Mouse (Mus musculus): ENCODE results near the gene Vwa3b. TPM values are rescaled to one million over a fixed set of nuclear protein-coding genes. Genes with fewer than 3 reads are reported as not detected.

Vwa3b gene
- polyA plus RNA-seq, 1 experiment from 2014 or later, result not detected

GRCm38 (mm10) chr1:37081376-37082214 lies 55.2 kb downstream of the Vwa3b start:
- Histone ChIP-seq H3K9me3 (no peaks in the 10 kb centered on the region), H3K27me3 (ENCODE audit: insufficient read depth, poor library complexity, severe bottlenecking) (no peaks in the 10 kb centered on the region), H3K36me3 (no peaks in the 10 kb centered on the region), H3K4me3 (no peak overlapping the region), H3K4me1 (no peaks in the 10 kb centered on the region), H3K27ac (no peak overlapping the region)
- 74% methylated on average over 12 of the region's 12 CpGs for WGBS
- no peak for DNase-seq (ENCODE audit: low spot score)

- Histone ChIP-seq H3K9me3 (no peaks in the 10 kb centered on the region), H3K27me3 (ENCODE audit: insufficient read depth, poor library complexity, severe bottlenecking) (no peaks in the 10 kb centered on the region), H3K27ac (no peak overlapping the region), H3K36me3 (no peaks in the 10 kb centered on the region), H3K4me1 (no peaks in the 10 kb centered on the region), H3K4me3 (no peak overlapping the region)
- DNase-seq (ENCODE audit: low spot score), result no peak
- 71% methylated on average over 2 of the region's 2 CpGs for WGBS
These were observed 55.7 kb downstream of the Vwa3b start for GRCm38 (mm10) chr1:37082215-37082464.

GRCm38 (mm10) chr1:37084075-37084474 lies 57.7 kb downstream of the Vwa3b start:
- WGBS, result 75% methylated on average over 2 of the region's 2 CpGs
- H3K27ac ChIP-seq, result no peak overlapping the region
- H3K4me1 ChIP-seq, result peaks cover 6% of the 10 kb centered on the region
- H3K27me3 ChIP-seq (ENCODE audit: insufficient read depth, poor library complexity, severe bottlenecking), result no peaks in the 10 kb centered on the region
- H3K9me3 ChIP-seq, result no peaks in the 10 kb centered on the region
- H3K4me3 ChIP-seq, result no peak overlapping the region
- H3K36me3 ChIP-seq, result no peaks in the 10 kb centered on the region
- DNase-seq (ENCODE audit: low spot score), result no peak

- no peaks in the 10 kb centered on the region for H3K9me3 ChIP-seq
- H3K4me3 ChIP-seq, result no peak overlapping the region
- no peak overlapping the region for H3K27ac ChIP-seq
- WGBS, result 56% methylated on average over 7 of the region's 7 CpGs
- DNase-seq (ENCODE audit: low spot score), result no peak
- H3K4me1 ChIP-seq, result peaks cover 6% of the 10 kb centered on the region
- H3K27me3 ChIP-seq (ENCODE audit: insufficient read depth, poor library complexity, severe bottlenecking), result no peaks in the 10 kb centered on the region
- H3K36me3 ChIP-seq, result no peaks in the 10 kb centered on the region
These were observed 58.8 kb downstream of the Vwa3b start for GRCm38 (mm10) chr1:37085171-37085570.

DNA sequence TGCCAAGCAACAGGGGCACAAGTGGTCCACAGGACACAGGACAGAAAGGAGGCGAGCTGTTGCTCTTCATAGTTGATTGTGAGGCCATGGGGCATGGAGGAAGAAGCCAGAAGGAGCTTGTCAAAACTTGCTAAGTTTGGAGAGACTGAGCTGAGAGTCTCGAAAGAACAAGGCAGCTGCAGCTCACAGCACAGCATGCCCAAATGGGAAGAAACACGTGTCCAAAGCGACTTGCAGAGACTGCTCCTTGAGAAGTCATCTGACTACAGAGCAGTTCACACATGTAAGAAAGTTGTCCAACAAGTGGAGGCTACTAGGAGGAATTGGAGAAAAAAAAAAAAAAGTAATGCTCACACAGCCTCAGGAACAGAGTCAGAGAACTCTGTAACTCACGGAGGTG lies 62.8 kb downstream of the Vwa3b start:
- no peak overlapping the region for H3K27ac ChIP-seq
- H3K27me3 ChIP-seq (ENCODE audit: insufficient read depth, poor library complexity, severe bottlenecking), result no peaks in the 10 kb centered on the region
- H3K36me3 ChIP-seq, result no peaks in the 10 kb centered on the region
- no peak for DNase-seq (ENCODE audit: low spot score)
- no peak overlapping the region for H3K4me3 ChIP-seq
- H3K9me3 ChIP-seq, result 0 out of 2 replicates have a peak, but pooled peaks cover 1% of the 10 kb centered on the region
- peaks cover 6% of the 10 kb centered on the region for H3K4me1 ChIP-seq
- 75% methylated on average over 5 of the region's 5 CpGs for WGBS

GRCm38 (mm10) chr1:37097382-37098093 lies 71.1 kb downstream of the Vwa3b start:
- H3K9me3 ChIP-seq, result 0 out of 2 replicates have a peak, but pooled peaks cover 3% of the 10 kb centered on the region
- no peak overlapping the region for H3K27ac ChIP-seq
- no peak for DNase-seq (ENCODE audit: low spot score)
- no peaks in the 10 kb centered on the region for H3K4me1 ChIP-seq
- 71% methylated on average over 17 of the region's 17 CpGs for WGBS
- H3K4me3 ChIP-seq, result no peak overlapping the region
- no peaks in the 10 kb centered on the region for H3K36me3 ChIP-seq
- H3K27me3 ChIP-seq (ENCODE audit: insufficient read depth, poor library complexity, severe bottlenecking), result no peaks in the 10 kb centered on the region

DNA sequence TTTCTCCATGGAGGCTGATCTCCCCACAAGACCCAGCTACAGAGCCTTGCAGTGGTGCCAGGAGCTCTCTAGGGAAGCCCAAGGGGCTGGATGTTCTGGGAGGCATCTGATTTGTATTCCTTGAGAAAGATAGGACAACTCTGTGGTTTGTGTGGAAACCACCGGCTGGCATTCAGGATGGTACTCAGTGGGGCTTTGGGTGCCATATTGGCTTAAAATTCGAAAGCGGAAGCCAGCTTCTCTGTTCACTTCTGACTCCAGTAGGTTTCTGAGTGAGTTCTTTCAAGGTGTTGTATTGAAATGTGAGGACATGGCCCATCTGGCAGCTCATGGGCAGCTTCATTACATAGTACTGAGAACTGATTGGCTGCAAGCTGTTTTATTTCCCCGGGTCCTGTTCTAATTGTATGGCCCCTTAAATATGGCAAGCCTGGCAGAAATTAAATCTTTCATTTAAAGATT lies 71.7 kb downstream of the Vwa3b start:
- Histone ChIP-seq H3K36me3 (no peaks in the 10 kb centered on the region), H3K4me3 (no peak overlapping the region), H3K27me3 (ENCODE audit: insufficient read depth, poor library complexity, severe bottlenecking) (no peaks in the 10 kb centered on the region), H3K27ac (no peak overlapping the region), H3K4me1 (no peaks in the 10 kb centered on the region), H3K9me3 (0 out of 2 replicates have a peak, but pooled peaks cover 3% of the 10 kb centered on the region)
- WGBS, result 93% methylated on average over 4 of the region's 4 CpGs
- no peak for DNase-seq (ENCODE audit: low spot score)

GRCm38 (mm10) chr1:37100361-37100760 lies 74.0 kb downstream of the Vwa3b start:
- no peaks in the 10 kb centered on the region for H3K27me3 ChIP-seq (ENCODE audit: insufficient read depth, poor library complexity, severe bottlenecking)
- H3K4me1 ChIP-seq, result no peaks in the 10 kb centered on the region
- H3K27ac ChIP-seq, result no peak overlapping the region
- no peaks in the 10 kb centered on the region for H3K9me3 ChIP-seq
- WGBS, result 87% methylated on average over 6 of the region's 6 CpGs
- H3K4me3 ChIP-seq, result no peak overlapping the region
- no peak for DNase-seq (ENCODE audit: low spot score)
- no peaks in the 10 kb centered on the region for H3K36me3 ChIP-seq

- Histone ChIP-seq H3K27ac (no peak overlapping the region), H3K27me3 (ENCODE audit: insufficient read depth, poor library complexity, severe bottlenecking) (no peaks in the 10 kb centered on the region), H3K9me3 (no peaks in the 10 kb centered on the region), H3K4me3 (no peak overlapping the region), H3K4me1 (no peaks in the 10 kb centered on the region), H3K36me3 (no peaks in the 10 kb centered on the region)
- DNase-seq (ENCODE audit: low spot score), result no peak
- WGBS, result 86% methylated on average over 8 of the region's 8 CpGs
These were observed 74.6 kb downstream of the Vwa3b start for GRCm38 (mm10) chr1:37101016-37101415.

DNA sequence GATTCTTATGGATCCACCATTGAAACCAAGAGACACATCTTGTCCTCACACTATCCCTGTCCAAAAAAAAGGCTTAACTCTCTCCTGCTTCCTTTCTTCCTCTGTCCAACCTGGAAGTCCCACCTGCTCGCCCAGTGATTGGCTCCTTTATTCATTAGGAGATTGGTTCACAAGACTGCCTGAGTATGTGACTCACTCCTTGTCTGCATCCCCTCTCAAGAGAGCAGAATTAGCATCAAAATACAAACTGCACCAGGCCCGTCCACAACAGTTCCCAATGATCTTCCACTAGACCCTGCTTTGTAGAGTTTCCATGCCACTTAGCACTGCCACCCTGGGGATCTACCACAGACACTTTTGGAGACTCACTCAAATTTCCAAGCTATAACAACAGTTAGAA lies 75.3 kb downstream of the Vwa3b start:
- Histone ChIP-seq H3K27ac (no peak overlapping the region), H3K4me1 (peaks cover 5% of the 10 kb centered on the region; the same call in 1 of the 2 replicates), H3K36me3 (no peaks in the 10 kb centered on the region), H3K27me3 (ENCODE audit: insufficient read depth, poor library complexity, severe bottlenecking) (no peaks in the 10 kb centered on the region), H3K4me3 (no peak overlapping the region), H3K9me3 (no peaks in the 10 kb centered on the region)
- no peak for DNase-seq (ENCODE audit: low spot score)
- WGBS, result 61% methylated on average over 2 of the region's 2 CpGs

GRCm38 (mm10) chr1:37105194-37105593 lies 78.8 kb downstream of the Vwa3b start:
- WGBS, result 76% methylated on average over 3 of the region's 3 CpGs
- no peak for DNase-seq (ENCODE audit: low spot score)
- Histone ChIP-seq H3K36me3 (no peaks in the 10 kb centered on the region), H3K9me3 (no peaks in the 10 kb centered on the region), H3K27ac (no peak overlapping the region), H3K27me3 (ENCODE audit: insufficient read depth, poor library complexity, severe bottlenecking) (no peaks in the 10 kb centered on the region), H3K4me3 (no peak overlapping the region), H3K4me1 (peaks cover 13% of the 10 kb centered on the region; the same call in 1 of the 2 replicates)

- no peak overlapping the region for H3K27ac ChIP-seq
- WGBS, result 73% methylated on average over 6 of the region's 6 CpGs
- no peak for DNase-seq (ENCODE audit: low spot score)
These were observed 87.4 kb downstream of the Vwa3b start for GRCm38 (mm10) chr1:37113781-37114180.

DNA sequence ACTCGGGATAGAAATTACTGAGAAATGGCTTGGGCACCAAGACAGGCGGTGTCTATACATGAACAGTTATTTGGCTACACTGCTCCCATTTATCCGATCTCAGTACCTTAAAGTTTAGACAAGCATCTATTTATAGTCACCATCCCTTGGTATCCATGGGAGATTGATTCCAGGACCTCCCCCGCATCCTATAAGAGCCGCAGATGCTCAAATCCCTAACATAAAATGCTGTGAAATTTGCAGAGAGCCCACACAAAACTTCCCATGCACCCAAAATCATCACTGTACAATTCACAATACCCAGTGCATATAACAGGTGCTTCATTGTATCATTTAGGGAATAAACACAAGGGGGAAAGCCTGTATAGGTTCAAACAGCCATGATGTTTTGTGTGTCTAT lies 89.5 kb downstream of the Vwa3b start:
- Histone ChIP-seq H3K27ac (no peak overlapping the region), H3K4me3 (no peak overlapping the region), H3K27me3 (ENCODE audit: insufficient read depth, poor library complexity, severe bottlenecking) (no peaks in the 10 kb centered on the region), H3K9me3 (no peaks in the 10 kb centered on the region), H3K36me3 (no peaks in the 10 kb centered on the region), H3K4me1 (no peaks in the 10 kb centered on the region)
- DNase-seq (ENCODE audit: low spot score), result peak; percentile 41
- 85% methylated on average over 5 of the region's 5 CpGs for WGBS

More at GRCm38 (mm10) chr1:37113781-37114180, 87.4 kb downstream of the Vwa3b start:
- no peaks in the 10 kb centered on the region for H3K4me1 ChIP-seq
- no peaks in the 10 kb centered on the region for H3K27me3 ChIP-seq (ENCODE audit: insufficient read depth, poor library complexity, severe bottlenecking)
- H3K36me3 ChIP-seq, result no peaks in the 10 kb centered on the region
- no peak overlapping the region for H3K4me3 ChIP-seq
- H3K9me3 ChIP-seq, result no peaks in the 10 kb centered on the region
